Mouse (Mus musculus) myocyte (in vitro differentiated cells): ENCODE measurements around the gene Uqcrh. TPM values are rescaled to one million over a fixed set of nuclear protein-coding genes. Genes with fewer than 3 reads are reported as not detected.

Experiments
- H3K27me3 ChIP-seq: one replicate; pipeline ENCODE4 v1.6.1; 2011; ENCODE audit not compliant: control insufficient read depth, insufficient read depth, insufficient read length
- H3K36me3 ChIP-seq: one replicate; pipeline ENCODE4 v1.6.1; 2011; ENCODE audit not compliant: control insufficient read depth, insufficient read depth
- H3K4me2 ChIP-seq: one replicate; pipeline ENCODE4 v1.6.1; 2011; ENCODE audit warnings: low read depth, control low read depth
- H3K4me3 ChIP-seq: one replicate; pipeline ENCODE4 v1.5.1; 2011; ENCODE audit warnings: mild to moderate bottlenecking, control low read depth, moderate library complexity
- H3K79me2 ChIP-seq: one replicate; pipeline ENCODE4 v1.6.1; 2011; ENCODE audit not compliant: control insufficient read depth, insufficient read depth
- H3ac ChIP-seq: one replicate; pipeline ENCODE4 v1.6.1; 2011; ENCODE audit not compliant: control insufficient read depth, insufficient read length
- CEBPB ChIP-seq: IDR thresholded peaks from 2 replicates; pipeline ENCODE4 v1.6.1; 2011; ENCODE audit warnings: mild to moderate bottlenecking, moderate library complexity; ENCODE audit not compliant: poor library complexity, insufficient read depth, severe bottlenecking
- E2F4 ChIP-seq: IDR thresholded peaks from one replicate; pipeline ENCODE4 v1.6.1; 2011; ENCODE audit warnings: mild to moderate bottlenecking, control low read depth, moderate library complexity; ENCODE audit not compliant: insufficient read depth
- MAX ChIP-seq: IDR thresholded peaks from one replicate; pipeline ENCODE4 v1.6.1; 2011; ENCODE audit warnings: low read depth, mild to moderate bottlenecking, control low read depth
- MYOD1 ChIP-seq, 3 experiments: IDR thresholded peaks; one replicate each; pipeline ENCODE4 v1.6.1; 2011; ENCODE audit warnings: control low read depth in 2 of 3, low read depth in 2 of 3, mild to moderate bottlenecking in 2 of 3, moderate library complexity in 1 of 3; ENCODE audit not compliant: insufficient read length in 2 of 3, control insufficient read depth in 1 of 3
- MYOG ChIP-seq, 3 experiments: IDR thresholded peaks; one replicate each; pipeline ENCODE4 v1.6.1; 2011; ENCODE audit warnings: control low read depth in 2 of 3, low read depth in 2 of 3, mild to moderate bottlenecking in 2 of 3; ENCODE audit not compliant: insufficient read length in 2 of 3, control insufficient read depth in 1 of 3, insufficient read depth in 1 of 3
- POLR2A ChIP-seq: IDR thresholded peaks from one replicate; pipeline ENCODE4 v1.6.1; 2011; ENCODE audit warnings: low read depth, mild to moderate bottlenecking, control low read depth, moderate library complexity; ENCODE audit not compliant: insufficient read length
- POLR2AphosphoS2 ChIP-seq: IDR thresholded peaks from one replicate; pipeline ENCODE4 v1.6.1; 2011; ENCODE audit warnings: low read depth, control low read depth; ENCODE audit not compliant: insufficient read length
- REST ChIP-seq: IDR thresholded peaks from one replicate; pipeline ENCODE4 v1.6.1; 2011; ENCODE audit warnings: mild to moderate bottlenecking, control low read depth, moderate library complexity; ENCODE audit not compliant: insufficient read depth, insufficient read length
- SRF ChIP-seq: IDR thresholded peaks from one replicate; pipeline ENCODE4 v1.6.1; 2011; ENCODE audit warnings: low read depth; ENCODE audit not compliant: control insufficient read depth, insufficient read length
- TCF12 ChIP-seq: IDR thresholded peaks from one replicate; pipeline ENCODE4 v1.6.1; 2011; ENCODE audit warnings: mild to moderate bottlenecking, control low read depth; ENCODE audit not compliant: poor library complexity, insufficient read depth, severe bottlenecking
- TCF3 ChIP-seq: IDR thresholded peaks from one replicate; pipeline ENCODE4 v1.6.1; 2011; ENCODE audit warnings: low read depth, control low read depth; ENCODE audit not compliant: insufficient read length
- USF1 ChIP-seq: IDR thresholded peaks from one replicate; pipeline ENCODE4 v1.6.1; 2011; ENCODE audit warnings: low read depth, mild to moderate bottlenecking, control low read depth, moderate library complexity
- polyA plus RNA-seq: library from polyadenylated mRNA; unstranded; fragments of >200 nt; fragmentation: generic; extraction: Trizol; gene quantifications from one replicate; pipeline ENCODE4 v1.2.1, GENCODE M21; 2012; ENCODE audit warnings: missing spikeins

Uqcrh gene
- polyA plus RNA-seq, 1 experiment, result 835 TPM

DNA sequence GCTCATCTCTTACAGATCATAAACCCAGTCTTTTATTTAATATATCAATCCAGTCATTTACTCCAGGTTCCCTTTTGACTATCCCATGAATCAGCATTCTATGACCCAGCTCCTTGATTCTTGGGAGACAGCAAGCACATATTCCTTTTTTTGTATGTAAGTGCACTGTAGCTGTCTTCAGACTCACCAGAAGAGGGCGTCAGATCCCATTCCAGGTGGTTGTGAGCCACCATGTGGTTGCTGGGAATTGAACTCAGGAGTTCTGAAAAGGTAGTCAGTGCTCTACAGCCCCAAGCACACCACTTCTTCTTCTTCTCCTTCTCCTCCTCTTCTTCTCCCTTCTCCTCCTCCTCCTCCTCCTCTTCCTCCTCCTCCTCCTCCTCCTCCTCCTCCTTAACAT lies 17.3 kb downstream of the Uqcrh start:
- Histone ChIP-seq H3K4me2 (no peak overlapping the region), H3K36me3 (no peaks in the 10 kb centered on the region), H3K27me3 (no peaks in the 10 kb centered on the region), H3ac (no peak overlapping the region), H3K4me3 (no peak overlapping the region), H3K79me2 (peaks cover 8% of the 10 kb centered on the region)
- TF ChIP-seq MYOG (IDR thresholded peaks at IDR 0.05; ENCODE audit: control insufficient read depth in 1 of 3, insufficient read depth in 1 of 3, insufficient read length in 2 of 3, low read depth in 2 of 3), result no peak
- TF ChIP-seq CEBPB, result no peak
- no peak for TF ChIP-seq REST
- TF ChIP-seq SRF, result no peak
- no peak for TF ChIP-seq USF1
- TF ChIP-seq POLR2A, result no peak
- no peak for TF ChIP-seq MAX
- TF ChIP-seq POLR2AphosphoS2, result no peak
- TF ChIP-seq MYOD1 (IDR thresholded peaks at IDR 0.05; ENCODE audit: control insufficient read depth in 1 of 3, insufficient read length in 2 of 3, low read depth in 2 of 3), result no peak
- no peak for TF ChIP-seq TCF12
- TF ChIP-seq E2F4, result no peak
- no peak for TF ChIP-seq TCF3

DNA sequence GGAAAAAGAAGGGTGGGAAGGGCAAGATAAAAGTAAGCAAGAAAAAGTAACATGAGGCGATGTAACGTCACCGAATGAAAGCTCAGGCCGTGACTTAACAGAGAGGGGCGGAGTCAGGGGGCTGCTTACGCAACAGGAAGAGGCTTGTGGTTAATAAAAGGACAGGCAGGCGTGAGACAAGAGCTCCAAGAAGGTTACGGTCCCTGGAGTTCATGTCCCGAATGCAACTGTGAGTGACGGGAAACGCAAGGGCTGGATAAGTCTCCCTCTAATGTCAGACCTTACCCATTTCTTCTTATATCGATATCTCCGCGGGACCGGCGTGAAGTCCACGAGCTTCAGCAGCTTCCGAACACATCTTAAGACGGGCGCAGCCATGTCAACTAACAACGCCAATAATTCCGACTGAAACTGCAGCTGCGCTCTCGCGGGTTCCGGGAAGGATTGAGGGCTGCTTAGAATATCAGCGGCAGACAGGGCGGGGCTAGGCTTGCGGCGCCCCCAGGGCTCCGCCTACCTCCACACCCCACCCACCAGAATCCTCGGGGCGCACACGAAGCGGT lies 21.4 kb downstream of the Uqcrh start, which contains the start of gene Nsun4:
Gene Nsun4 (minus strand): TSS at position 478 of the 563 bp plus-strand sequence.
- H3K4me2 ChIP-seq, result peak within 1 kb of the TSS; percentile 99
- peak in 1 of 3 experiments; percentile 62 for TF ChIP-seq MYOG (IDR thresholded peaks at IDR 0.05; ENCODE audit: control insufficient read depth in 1 of 3, insufficient read depth in 1 of 3, insufficient read length in 2 of 3, low read depth in 2 of 3)
- TF ChIP-seq MYOD1 (IDR thresholded peaks at IDR 0.05; ENCODE audit: control insufficient read depth in 1 of 3, insufficient read length in 2 of 3, low read depth in 2 of 3), result peak in 2 of 3 experiments; percentile 1 to 53
- TF ChIP-seq CEBPB, result peak; percentile 96
- TF ChIP-seq SRF, result peak; percentile 66
- no peak for TF ChIP-seq REST
- TF ChIP-seq E2F4, result no peak
- peak; percentile 81 for TF ChIP-seq POLR2A
- peak; percentile 95 for TF ChIP-seq POLR2AphosphoS2

DNA sequence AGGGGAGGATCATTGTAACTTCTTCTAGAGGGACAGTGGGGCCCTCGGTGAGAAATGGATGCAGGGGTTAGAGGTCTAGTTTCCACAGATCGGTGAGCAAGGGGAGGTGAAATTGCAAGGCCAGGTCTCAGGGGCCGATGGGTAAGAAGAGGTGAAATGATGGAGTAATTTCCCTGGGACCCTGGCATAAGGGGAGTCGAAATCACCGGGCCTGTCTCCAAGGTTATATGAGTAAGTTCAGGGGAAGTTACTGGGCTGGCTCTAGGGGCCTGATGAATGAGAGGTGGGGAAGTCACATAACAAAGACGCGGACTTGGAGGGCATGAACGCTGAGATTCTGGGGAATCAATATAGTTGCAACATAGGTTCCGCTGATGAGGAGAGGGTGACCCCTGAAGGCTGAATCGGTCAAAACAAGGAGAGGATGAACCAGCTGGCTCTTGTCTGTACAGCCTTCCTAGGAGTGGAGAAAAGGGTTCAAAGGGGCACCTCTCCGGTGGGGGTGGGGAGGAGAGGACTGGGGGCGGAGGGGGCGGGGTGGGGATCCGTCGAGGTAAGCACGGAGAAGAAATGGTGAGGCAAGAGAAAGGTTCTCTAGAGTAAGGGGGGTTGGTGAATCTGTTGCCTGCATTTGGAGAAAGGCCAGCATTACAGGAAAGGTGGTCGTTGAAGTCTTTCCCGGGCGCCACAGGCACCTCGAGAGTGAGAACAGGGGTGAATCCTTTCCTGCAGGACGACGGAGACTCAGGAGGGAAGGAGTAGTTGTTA lies 22.2 kb downstream of the Uqcrh start:
- Histone ChIP-seq H3K79me2 (peaks cover 18% of the 10 kb centered on the region), H3K27me3 (no peaks in the 10 kb centered on the region), H3K36me3 (peaks cover 12% of the 10 kb centered on the region), H3K4me3 (peak overlapping the region; percentile 62), H3K4me2 (peak overlapping the region; percentile 99), H3ac (peak overlapping the region; percentile 83)
- 0 out of 2 replicates have a peak, but pooled peaks have one; percentile 22 for TF ChIP-seq CEBPB
- no peak for TF ChIP-seq E2F4

More for the DNA sequence above, 21.4 kb downstream of the Uqcrh start, which contains the start of gene Nsun4:
- peaks cover 6% of the 10 kb centered on the region for H3K36me3 ChIP-seq
- H3K27me3 ChIP-seq, result no peaks in the 10 kb centered on the region
- H3ac ChIP-seq, result peak within 1 kb of the TSS; percentile 83
- peaks cover 18% of the 10 kb centered on the region for H3K79me2 ChIP-seq
- H3K4me3 ChIP-seq, result peak within 1 kb of the TSS; percentile 62

DNA sequence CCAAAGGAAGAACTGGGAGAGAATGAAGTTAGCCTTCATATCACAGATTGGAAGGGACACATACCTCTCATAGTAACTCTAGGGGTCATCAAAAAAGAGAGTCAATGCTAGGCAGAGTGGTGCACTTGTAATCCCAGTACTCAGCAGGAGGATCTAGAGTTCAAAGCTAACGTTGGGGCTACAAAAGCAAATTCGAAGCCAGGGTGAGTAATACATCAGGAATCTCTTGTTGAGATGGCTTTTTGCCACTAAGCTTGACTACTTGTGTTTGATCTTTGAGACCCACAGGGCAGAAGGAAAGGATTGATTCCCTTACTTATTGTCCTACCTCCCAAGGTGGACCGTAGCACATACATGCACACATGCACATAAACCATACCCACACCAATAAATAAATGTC lies 25.7 kb downstream of the Uqcrh start:
- Histone ChIP-seq H3K27me3 (no peaks in the 10 kb centered on the region), H3K36me3 (peaks cover 25% of the 10 kb centered on the region), H3ac (no peak overlapping the region), H3K4me3 (no peak overlapping the region), H3K4me2 (no peak overlapping the region), H3K79me2 (peaks cover 11% of the 10 kb centered on the region)
- TF ChIP-seq CEBPB, result no peak
- no peak for TF ChIP-seq E2F4
- TF ChIP-seq MYOD1 (IDR thresholded peaks at IDR 0.05; ENCODE audit: control insufficient read depth in 1 of 3, insufficient read length in 2 of 3, low read depth in 2 of 3), result no peak
- TF ChIP-seq REST, result no peak
- no peak for TF ChIP-seq USF1
- TF ChIP-seq TCF12, result no peak
- no peak for TF ChIP-seq MYOG (IDR thresholded peaks at IDR 0.05; ENCODE audit: control insufficient read depth in 1 of 3, insufficient read depth in 1 of 3, insufficient read length in 2 of 3, low read depth in 2 of 3)
- no peak for TF ChIP-seq MAX
- TF ChIP-seq POLR2A, result no peak
- no peak for TF ChIP-seq POLR2AphosphoS2
- TF ChIP-seq SRF, result no peak
- TF ChIP-seq TCF3, result no peak
